Mouse (Mus musculus) intestine, postnatal 0 days (tissue): ENCODE measurements at regions not wholly inside any gene's neighbourhood (a gene's known extent, or its start where the extent isn't known, plus 50 kb on each side); places are given as distances from the start of the nearest gene placed in this dataset.

Experiments
- ATAC-seq: fragments of 200-750 bp; cut with Nextera tagmentation; 2 replicates; pipeline ENCODE4 v1.8.0; 2017; ENCODE audit warnings: mild to moderate bottlenecking, moderate TSS enrichment, moderate library complexity
- H3K27ac ChIP-seq: fragments of 300-500 bp; sonication (generic); 2 replicates; pipeline ENCODE4 v1.5.1; 2014; ENCODE audit warnings: mild to moderate bottlenecking, low read depth, low read length, moderate library complexity
- H3K27me3 ChIP-seq: fragments of 300-500 bp; sonication (generic); replicated peaks from 2 replicates; pipeline ENCODE4 v1.6.1; 2014; ENCODE audit warnings: low read length, mixed read lengths; ENCODE audit not compliant: control insufficient read depth, insufficient read depth
- H3K36me3 ChIP-seq: fragments of 300-500 bp; sonication (generic); 2 replicates; pipeline ENCODE4 v1.6.1; 2014; ENCODE audit warnings: mild to moderate bottlenecking, moderate library complexity; ENCODE audit not compliant: control insufficient read depth, insufficient read depth
- H3K4me1 ChIP-seq: fragments of 300-500 bp; sonication (generic); replicated peaks from 2 replicates; pipeline ENCODE4 v1.6.1; 2014; ENCODE audit warnings: antibody characterized with exemption, low read length, mixed read lengths; ENCODE audit not compliant: control insufficient read depth, insufficient read depth
- H3K4me2 ChIP-seq: fragments of 300-500 bp; sonication (generic); replicated peaks from 2 replicates; pipeline ENCODE4 v1.6.1; 2014; ENCODE audit warnings: low read depth, mild to moderate bottlenecking, moderate library complexity
- H3K4me3 ChIP-seq: fragments of 300-500 bp; sonication (generic); 2 replicates; pipeline ENCODE4 v1.5.1; 2014; ENCODE audit warnings: low read depth, low read length
- H3K9ac ChIP-seq: fragments of 300-500 bp; sonication (generic); 2 replicates; pipeline ENCODE4 v1.6.1; 2014; ENCODE audit warnings: mild to moderate bottlenecking, low read depth, low read length
- H3K9me3 ChIP-seq: fragments of 300-500 bp; sonication (generic); 2 replicates; pipeline ENCODE4 v1.6.1; 2016; ENCODE audit warnings: mixed run types; ENCODE audit not compliant: control insufficient read depth
- CTCF ChIP-seq: sonication (generic); IDR thresholded peaks from 2 replicates; pipeline ENCODE4 v1.5.1; 2016; ENCODE audit warnings: low read depth, mild to moderate bottlenecking, control low read depth, antibody characterized with exemption, moderate library complexity
- WGBS: fragments of 180-500 bp; shearing (Covaris S2); extraction: QIAGEN DNeasy Blood & Tissue Kit; methylation state at CpG from one replicate; pipeline ENCODE4 v1.1.7; 2014; 5-methylcytosine and 5-hydroxymethylcytosine counted together

- no peaks in the 10 kb centered on the region for H3K4me1 ChIP-seq
- no peak overlapping the region for H3K4me2 ChIP-seq
- no peak for ATAC-seq
- no peak overlapping the region for H3K4me3 ChIP-seq
- no peaks in the 10 kb centered on the region for H3K27me3 ChIP-seq
- no peak overlapping the region for H3K9ac ChIP-seq
- H3K9me3 ChIP-seq: no peaks in the 10 kb centered on the region
- WGBS: 90% methylated on average over 10 of the region's 10 CpGs
- no peak for TF ChIP-seq CTCF
- H3K36me3 ChIP-seq: no peaks in the 10 kb centered on the region
- H3K27ac ChIP-seq: no peak overlapping the region
Observed at GRCm38 (mm10) chr8:36304809-36305208, 539.2 kb downstream of the Gm19410 start.

DNA sequence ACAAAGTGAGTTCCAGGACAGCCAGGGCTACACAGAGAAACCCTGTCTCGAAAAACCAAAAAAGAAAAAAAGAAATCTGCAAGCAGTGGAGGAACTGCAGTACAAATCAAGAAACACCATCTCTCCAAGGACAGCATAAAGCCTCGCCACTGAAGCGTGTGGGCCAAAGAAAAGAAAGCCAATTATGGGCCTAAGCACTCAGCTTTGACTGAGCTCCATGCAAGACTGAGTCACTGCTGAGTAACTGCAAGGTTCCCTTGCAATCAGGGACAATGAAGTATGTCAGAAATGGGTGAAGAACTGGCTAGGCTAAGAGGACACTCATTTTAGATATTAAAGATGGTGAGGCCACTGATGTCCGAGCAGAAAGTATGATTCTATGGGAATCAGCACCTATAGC, 540.7 kb downstream of the Gm19410 start:
- no peak for ATAC-seq
- Histone ChIP-seq H3K9ac (no peak overlapping the region), H3K4me1 (no peaks in the 10 kb centered on the region), H3K9me3 (no peaks in the 10 kb centered on the region), H3K4me3 (no peak overlapping the region), H3K4me2 (no peak overlapping the region), H3K36me3 (no peaks in the 10 kb centered on the region), H3K27ac (no peak overlapping the region), H3K27me3 (no peaks in the 10 kb centered on the region)
- no peak for TF ChIP-seq CTCF
- 89% methylated on average over 4 of the region's 4 CpGs for WGBS

DNA sequence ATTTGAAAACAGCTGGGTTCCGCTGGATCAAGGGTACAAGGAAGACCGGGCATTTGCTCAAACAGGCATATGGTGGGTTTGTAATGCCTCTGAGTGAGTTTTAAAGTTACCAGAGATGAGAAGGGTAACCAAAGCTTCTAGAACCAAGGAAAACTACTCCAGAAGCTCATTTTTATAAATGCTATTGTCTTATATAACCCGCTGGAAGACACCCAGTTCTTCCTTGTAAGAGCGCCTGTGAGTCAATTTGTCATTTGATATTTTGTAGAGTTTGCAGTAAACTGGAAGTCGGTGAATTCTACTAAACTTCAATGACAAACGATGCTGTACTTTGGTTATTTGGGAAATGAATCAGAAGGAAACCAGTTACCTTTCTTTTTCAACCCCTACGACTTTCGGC, 541.9 kb downstream of the Gm19410 start:
- ATAC-seq: no peak
- WGBS: 88% methylated on average over 8 of the region's 8 CpGs
- Histone ChIP-seq H3K4me2 (no peak overlapping the region), H3K27ac (no peak overlapping the region), H3K9me3 (no peaks in the 10 kb centered on the region), H3K27me3 (no peaks in the 10 kb centered on the region), H3K9ac (no peak overlapping the region), H3K4me3 (no peak overlapping the region), H3K4me1 (no peaks in the 10 kb centered on the region), H3K36me3 (no peaks in the 10 kb centered on the region)
- no peak for TF ChIP-seq CTCF

- Histone ChIP-seq H3K4me2 (no peak overlapping the region), H3K4me1 (no peaks in the 10 kb centered on the region), H3K4me3 (no peak overlapping the region), H3K9me3 (no peaks in the 10 kb centered on the region), H3K27me3 (no peaks in the 10 kb centered on the region), H3K36me3 (no peaks in the 10 kb centered on the region), H3K27ac (no peak overlapping the region), H3K9ac (no peak overlapping the region)
- TF ChIP-seq CTCF: no peak
- no peak for ATAC-seq
- WGBS: 70% methylated on average over 2 of the region's 2 CpGs
Observed at GRCm38 (mm10) chr8:36308056-36308455, 542.5 kb downstream of the Gm19410 start.

DNA sequence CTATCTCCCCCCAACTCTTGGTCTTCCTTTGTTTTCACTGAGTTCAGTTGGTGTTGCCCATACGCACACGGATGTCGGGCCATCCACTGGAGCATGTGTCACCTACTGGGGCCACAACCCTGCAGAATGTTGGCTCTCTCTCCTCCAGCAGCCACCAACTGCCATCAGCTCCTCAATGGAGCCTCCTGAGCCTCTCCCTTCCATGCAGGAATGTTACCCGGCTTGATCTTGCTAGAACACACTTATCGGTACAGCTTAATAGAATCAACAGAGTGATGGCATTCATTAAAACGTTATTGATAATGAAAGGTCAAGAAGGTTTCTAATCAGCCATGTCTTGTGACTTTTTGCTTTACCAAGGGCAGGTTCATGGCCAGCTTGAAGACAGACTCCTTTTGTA, 543.7 kb downstream of the Gm19410 start:
- TF ChIP-seq CTCF: no peak
- no peaks in the 10 kb centered on the region for H3K4me1 ChIP-seq
- H3K27ac ChIP-seq: no peak overlapping the region
- no peak overlapping the region for H3K4me3 ChIP-seq
- no peak for ATAC-seq
- no peaks in the 10 kb centered on the region for H3K36me3 ChIP-seq
- H3K4me2 ChIP-seq: no peak overlapping the region
- no peaks in the 10 kb centered on the region for H3K27me3 ChIP-seq
- no peaks in the 10 kb centered on the region for H3K9me3 ChIP-seq
- H3K9ac ChIP-seq: no peak overlapping the region
- WGBS: 73% methylated on average over 6 of the region's 6 CpGs

GRCm38 (mm10) chr8:36309952-36310351, 544.4 kb downstream of the Gm19410 start:
- Histone ChIP-seq H3K4me3 (no peak overlapping the region), H3K27ac (no peak overlapping the region), H3K4me1 (no peaks in the 10 kb centered on the region), H3K4me2 (no peak overlapping the region), H3K27me3 (no peaks in the 10 kb centered on the region), H3K9me3 (no peaks in the 10 kb centered on the region), H3K9ac (no peak overlapping the region), H3K36me3 (no peaks in the 10 kb centered on the region)
- ATAC-seq: no peak
- 77% methylated on average over 10 of the region's 10 CpGs for WGBS
- TF ChIP-seq CTCF: no peak

GRCm38 (mm10) chr8:36311734-36312133, 546.1 kb downstream of the Gm19410 start:
- Histone ChIP-seq H3K27ac (no peak overlapping the region), H3K4me1 (no peaks in the 10 kb centered on the region), H3K9ac (no peak overlapping the region), H3K4me3 (no peak overlapping the region), H3K9me3 (no peaks in the 10 kb centered on the region), H3K36me3 (no peaks in the 10 kb centered on the region), H3K27me3 (no peaks in the 10 kb centered on the region), H3K4me2 (no peak overlapping the region)
- ATAC-seq: no peak
- no peak for TF ChIP-seq CTCF
- 81% methylated on average over 5 of the region's 5 CpGs for WGBS
